Mouse (Mus musculus): Measurements from ENCODE around the gene Snx27.

GRCm38 (mm10) chr3:94595871-94596287, 13.4 kb upstream of the Snx27 start:
- no peak for TF ChIP-seq CTCF (conservative IDR thresholded peaks at IDR 0.05; ENCODE audit: insufficient read depth, insufficient read length, low read depth, low read length)
- TF ChIP-seq POLR2A (IDR thresholded peaks at IDR 0.05; ENCODE audit: low read depth, low read length): no peak
